Mouse (Mus musculus) heart, postnatal 10 days (tissue): ENCODE measurements at regions not wholly inside any gene's neighbourhood (a gene's known extent, or its start where the extent isn't known, plus 50 kb on each side); places are given as distances from the start of the nearest gene placed in this dataset.

ENCODE experiments used
- DNase-seq, 2 experiments: peaks; one replicate each; pipeline ENCODE4 v3.0.0; 2021
- intact Hi-C: fragments of 180-260 bp; cut with DNase I; formaldehyde crosslinking; loops from one replicate; pipeline ENCODE4 v1.15.1; 2025
- microRNA-seq, 2 experiments: library from miRNA; unstranded; fragments of <30 nt; microRNA quantifications; one replicate each; pipeline ENCODE4 v1.2.0; 2022

DNA sequence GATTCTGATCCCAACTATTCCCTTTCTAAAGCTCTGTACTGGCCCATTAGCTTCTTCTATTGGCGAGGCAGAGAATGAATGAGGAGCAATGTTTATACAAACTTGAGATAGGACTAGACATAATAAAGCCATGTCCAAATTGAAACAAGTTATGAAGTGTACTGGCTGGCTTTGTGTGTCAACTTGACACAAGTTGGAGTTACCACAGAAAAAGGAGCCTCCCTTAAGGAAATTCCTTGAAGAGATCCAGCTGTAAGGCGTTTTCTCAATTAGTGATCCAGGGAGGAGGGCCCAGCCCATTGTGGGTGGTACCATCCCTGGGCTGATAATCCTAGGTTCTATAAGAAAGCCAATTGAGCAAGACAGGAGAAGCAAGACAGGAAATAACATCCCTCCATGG is 135.9 kb upstream of the Cr2 start:
- peak; percentile 2 to 6 for DNase-seq

GRCm38 (mm10) chr1:195285076-195285475 is 108.6 kb upstream of the Cr2 start:
- no peak for DNase-seq
- intact Hi-C loops = no loop called here

More for the DNA sequence above, 135.9 kb upstream of the Cr2 start:
- intact Hi-C loops = no loop called here

DNA sequence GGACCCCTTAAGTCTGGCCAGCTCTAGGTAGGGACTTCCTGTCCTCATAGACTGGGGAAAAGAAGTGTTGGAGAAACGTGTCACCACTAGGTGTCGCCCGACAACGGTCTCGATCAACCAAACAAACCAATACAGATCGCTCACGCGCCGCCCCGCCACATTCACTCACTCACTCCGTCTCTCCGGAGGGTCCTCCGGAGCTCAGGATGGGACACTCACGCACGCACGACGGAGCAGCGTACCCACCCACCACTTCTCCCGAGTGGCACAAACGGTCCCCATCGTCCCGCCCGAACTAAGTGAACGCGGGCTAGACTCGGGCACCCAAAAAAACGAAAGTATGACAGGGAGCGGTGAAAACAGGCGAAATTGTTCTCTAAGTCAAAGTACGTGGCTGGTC is 65.0 kb upstream of the Cr2 start:
- intact Hi-C loops = no loop called here
- DNase-seq = peak; percentile 98 to 100

GRCm38 (mm10) chr1:195232658-195233057 is 56.1 kb upstream of the Cr2 start:
- intact Hi-C loops = loop anchor here (5.0 kb wide), 1 partner anchor 100 kb away; the partner anchor contains the start of gene Cr1l
- DNase-seq = peak; percentile 43 to 63

DNA sequence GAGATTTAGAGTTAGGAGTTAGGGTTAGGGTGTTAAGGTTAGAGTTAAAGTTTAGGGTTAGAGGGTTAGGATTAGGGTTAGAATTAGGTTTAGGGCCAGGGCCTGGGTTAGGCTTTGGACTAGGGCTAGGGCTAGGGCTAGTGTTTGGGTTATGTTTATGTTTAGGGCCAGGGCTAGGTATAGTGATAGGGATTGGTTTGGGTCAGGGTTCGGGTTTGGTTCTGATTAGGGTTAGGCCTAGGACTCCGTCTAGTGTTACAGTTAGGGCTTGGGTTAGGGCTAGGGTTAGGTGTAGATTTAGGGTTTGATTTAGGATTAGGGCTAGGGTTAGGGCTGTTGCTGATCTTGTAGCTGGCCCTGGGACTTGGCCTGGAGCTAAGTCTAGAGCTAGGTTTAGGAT is 50.5 kb upstream of the Cr2 start:
- intact Hi-C loops = no loop called here
- DNase-seq = no peak

Small RNAs in the stretch of these regions (microRNA-seq; reads per million reads assigned to microRNA genes)
- 0 reads per million in 2 experiments for gene Gm24802
